Mouse (Mus musculus): ENCODE data around the gene Sptlc2. TPM values are rescaled to one million over a fixed set of nuclear protein-coding genes. Genes with fewer than 3 reads are reported as not detected.

Sptlc2 gene
- polyA plus RNA-seq (2012; rRNA removed) = 4.6 and 8.0 TPM in 2 replicates
- polyA plus RNA-seq (2014; fragmentation: Nextera tagmentation; extraction: Ambion mirVana) = 28.2 TPM in 2 replicates

DNA sequence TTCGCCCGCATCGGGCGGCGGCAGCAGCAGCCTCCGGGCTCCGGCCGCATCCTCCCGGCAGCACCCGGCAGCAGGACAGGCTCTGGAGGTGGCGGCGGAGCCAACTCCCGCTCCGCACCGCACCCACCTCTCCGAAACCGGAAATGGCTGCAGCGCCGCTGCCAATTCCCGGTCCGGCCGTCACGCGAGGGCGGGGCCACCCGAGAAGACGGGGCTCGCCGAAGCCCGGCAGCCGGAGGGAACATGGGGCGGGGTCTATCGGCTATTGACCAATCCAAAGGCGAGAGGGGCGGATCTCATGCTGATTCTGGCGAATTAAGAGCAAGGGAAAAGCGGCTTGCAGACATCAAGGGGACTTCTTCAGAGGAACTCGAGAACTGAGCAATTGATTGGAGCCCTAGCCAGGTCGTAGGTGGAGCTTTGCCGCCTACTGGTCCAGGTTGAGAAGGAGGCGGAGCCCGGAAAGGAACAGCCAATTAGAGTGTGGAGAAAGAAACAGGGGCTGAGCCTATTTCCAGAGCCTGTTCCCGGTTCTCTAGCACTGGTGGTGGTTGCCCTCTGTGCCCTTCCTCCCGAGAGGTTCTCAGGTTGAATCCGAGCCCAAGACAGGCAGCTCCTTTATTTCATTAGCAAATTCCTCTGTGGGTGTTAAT lies at the start of gene Sptlc2:
Gene Sptlc2 (minus strand): TSS at position 234 of the 653 bp plus-strand sequence.
- WGBS (ENCODE audit: insufficient replicate concordance) = under 1% methylated on average over 45 of the region's 45 CpGs

DNA sequence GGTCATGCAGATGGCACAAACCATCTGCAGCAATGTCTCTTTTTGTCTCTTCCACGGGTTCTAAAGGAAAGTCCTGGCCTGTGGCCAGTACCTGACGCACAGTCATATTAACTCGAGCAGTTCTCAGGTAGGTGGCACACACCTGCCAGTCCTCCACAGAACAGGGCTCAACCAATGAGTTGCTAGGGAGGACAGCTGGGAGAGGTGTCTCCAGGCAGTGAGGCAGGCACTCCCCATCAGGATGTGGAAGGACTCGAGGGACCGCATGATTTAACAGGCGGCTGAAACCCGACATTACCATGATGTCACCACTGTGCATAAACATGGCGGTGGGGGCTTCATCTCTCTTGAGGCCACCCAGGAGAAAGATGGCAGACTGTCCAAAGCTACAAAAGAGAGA lies 40.7 kb upstream of the Sptlc2 start:
- Histone ChIP-seq H3K36me3 (replicated peaks; ENCODE audit: control insufficient read depth, insufficient read depth, low read depth) (peaks cover 69% of the 10 kb centered on the region), H3K27ac (no peak overlapping the region), H3K4me2 (ENCODE audit: low read depth) (no peak overlapping the region), H3K9ac (replicated peaks) (no peak overlapping the region), H3K4me3 (ENCODE audit: insufficient read depth in 1 of 2, low read depth in 2 of 2, low read length in 2 of 2) (no peak overlapping the region), H3K27me3 (ENCODE audit: control insufficient read depth, insufficient read depth, low read length) (no peaks in the 10 kb centered on the region), H3K9me3 (ENCODE audit: control insufficient read depth, low read length) (no peaks in the 10 kb centered on the region), H3K4me1 (replicated peaks; ENCODE audit: control insufficient read depth in 2 of 2, insufficient read depth in 2 of 2, low read length in 1 of 2) (no peaks in the 10 kb centered on the region)
- TF ChIP-seq EP300 (IDR thresholded peaks at IDR 0.05; ENCODE audit: low read depth) (no peak), CTCF (IDR thresholded peaks at IDR 0.05; ENCODE audit: low read depth) (no peak)
- ATAC-seq (ENCODE audit: insufficient read depth) (no peak), DNase-seq (ENCODE audit: low read depth in 3 of 3, low spot score in 3 of 3) (no peak)
- WGBS (ENCODE audit: insufficient replicate concordance) = 81% methylated on average over 8 of the region's 8 CpGs

More for the DNA sequence above, at the start of gene Sptlc2:
- Histone ChIP-seq H3K36me3 (replicated peaks; ENCODE audit: control insufficient read depth, insufficient read depth, low read depth) (no peaks in the 10 kb centered on the region), H3K4me2 (ENCODE audit: low read depth) (peak within 1 kb of the TSS; percentile 84), H3K4me3 (ENCODE audit: insufficient read depth in 1 of 2, low read depth in 2 of 2, low read length in 2 of 2) (peak within 1 kb of the TSS; percentile 84 to 89), H3K9me3 (ENCODE audit: control insufficient read depth, low read length) (no peaks in the 10 kb centered on the region), H3K27ac (peak within 1 kb of the TSS; percentile 5; the same call in 1 of the 2 replicates), H3K4me1 (replicated peaks; ENCODE audit: control insufficient read depth in 2 of 2, insufficient read depth in 2 of 2, low read length in 1 of 2) (peaks cover 3 to 8% of the 10 kb centered on the region in 2 experiments; a peak in 3 of 4 replicates), H3K9ac (replicated peaks) (peak within 1 kb of the TSS; percentile 81), H3K27me3 (ENCODE audit: control insufficient read depth, insufficient read depth, low read length) (no peaks in the 10 kb centered on the region)
- TF ChIP-seq EP300 (IDR thresholded peaks at IDR 0.05; ENCODE audit: low read depth) (no peak), CTCF (IDR thresholded peaks at IDR 0.05; ENCODE audit: low read depth) (peak; percentile 25; the same call in 1 of the 2 replicates)
- ATAC-seq (ENCODE audit: insufficient read depth) (peak; percentile 97), DNase-seq (ENCODE audit: low read depth in 3 of 3, low spot score in 3 of 3) (peak; percentile 99)

DNA sequence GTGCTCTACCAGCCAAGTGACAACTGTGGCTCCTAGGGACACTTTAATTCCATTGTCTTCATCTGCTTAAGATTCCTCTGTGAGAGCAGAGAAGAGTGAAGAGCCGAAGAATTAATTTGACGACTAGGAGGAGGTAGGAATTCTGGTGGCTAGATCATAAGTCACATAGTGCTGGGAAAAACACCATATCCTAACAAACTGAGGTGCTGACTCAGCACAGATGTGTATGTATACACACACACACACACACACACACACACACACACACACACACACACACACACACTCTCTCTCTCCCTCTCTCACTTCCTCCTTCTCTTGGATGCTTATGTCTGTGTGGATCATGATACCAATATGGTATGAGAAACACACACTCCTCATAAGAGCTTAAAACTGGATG lies 40.1 kb upstream of the Sptlc2 start:
- no peak overlapping the region for H3K4me3 ChIP-seq (ENCODE audit: insufficient read depth in 1 of 2, low read depth in 2 of 2, low read length in 2 of 2)
- 89% methylated on average over 2 of the region's 2 CpGs for WGBS (ENCODE audit: insufficient replicate concordance)
- H3K9me3 ChIP-seq (ENCODE audit: control insufficient read depth, low read length) = no peaks in the 10 kb centered on the region
- H3K9ac ChIP-seq (replicated peaks) = no peak overlapping the region
- DNase-seq (ENCODE audit: low read depth in 3 of 3, low spot score in 3 of 3) (no peak), ATAC-seq (ENCODE audit: insufficient read depth) (no peak)
- no peaks in the 10 kb centered on the region for H3K4me1 ChIP-seq (replicated peaks; ENCODE audit: control insufficient read depth in 2 of 2, insufficient read depth in 2 of 2, low read length in 1 of 2)
- H3K4me2 ChIP-seq (ENCODE audit: low read depth) = no peak overlapping the region
- peaks cover 63% of the 10 kb centered on the region for H3K36me3 ChIP-seq (replicated peaks; ENCODE audit: control insufficient read depth, insufficient read depth, low read depth)
- H3K27me3 ChIP-seq (ENCODE audit: control insufficient read depth, insufficient read depth, low read length) = no peaks in the 10 kb centered on the region
- TF ChIP-seq CTCF (IDR thresholded peaks at IDR 0.05; ENCODE audit: low read depth) = no peak
- no peak overlapping the region for H3K27ac ChIP-seq

DNA sequence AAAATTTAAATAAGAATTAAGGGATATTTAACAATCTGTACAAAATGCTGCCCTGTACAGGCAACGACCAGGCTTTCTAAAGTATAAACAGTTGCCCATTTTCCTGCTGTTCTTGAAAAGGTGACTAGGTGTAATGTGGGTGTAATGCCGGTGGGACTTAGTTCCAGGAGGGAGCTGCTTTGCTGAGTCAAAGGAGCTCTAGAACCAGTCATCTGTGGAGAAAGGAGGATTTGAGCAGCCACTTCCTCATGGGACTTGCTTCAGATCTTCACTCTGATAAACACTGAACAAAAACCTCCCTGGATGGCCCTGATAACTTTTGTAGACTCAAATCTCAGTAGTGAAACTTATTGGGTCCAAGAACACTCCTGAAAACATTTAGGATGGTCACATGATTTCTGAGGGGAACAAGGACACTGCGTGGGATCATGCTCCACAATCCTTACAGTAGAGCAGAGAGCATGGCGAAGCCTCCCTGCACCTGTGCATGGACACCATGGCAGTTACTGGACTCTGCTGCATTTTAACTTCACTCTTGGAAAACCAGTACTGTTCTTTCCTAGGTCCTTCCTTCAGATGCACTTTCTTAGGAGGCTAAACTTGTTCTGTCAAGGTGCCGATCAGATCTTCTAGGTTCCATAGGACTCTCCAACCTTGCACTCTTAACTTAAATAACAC lies 38.3 kb upstream of the Sptlc2 start:
- no peaks in the 10 kb centered on the region for H3K27me3 ChIP-seq (ENCODE audit: control insufficient read depth, insufficient read depth, low read length)
- peaks cover 47% of the 10 kb centered on the region for H3K36me3 ChIP-seq (replicated peaks; ENCODE audit: control insufficient read depth, insufficient read depth, low read depth)
- whole genome bisulfite sequencing (ENCODE audit: insufficient replicate concordance) = 81% methylated on average over 5 of the region's 5 CpGs
- no peak overlapping the region for H3K27ac ChIP-seq
- no peak overlapping the region for H3K9ac ChIP-seq (replicated peaks)
- TF ChIP-seq EP300 (IDR thresholded peaks at IDR 0.05; ENCODE audit: low read depth) (no peak), CTCF (IDR thresholded peaks at IDR 0.05; ENCODE audit: low read depth) (no peak)
- DNase-seq (ENCODE audit: low read depth in 3 of 3, low spot score in 3 of 3) (no peak), ATAC-seq (ENCODE audit: insufficient read depth) (no peak)
- H3K4me2 ChIP-seq (ENCODE audit: low read depth) = no peak overlapping the region
- H3K4me1 ChIP-seq (replicated peaks; ENCODE audit: control insufficient read depth in 2 of 2, insufficient read depth in 2 of 2, low read length in 1 of 2) = no peaks in the 10 kb centered on the region
- H3K4me3 ChIP-seq (ENCODE audit: insufficient read depth in 1 of 2, low read depth in 2 of 2, low read length in 2 of 2) = no peak overlapping the region
- no peaks in the 10 kb centered on the region for H3K9me3 ChIP-seq (ENCODE audit: control insufficient read depth, low read length)

DNA sequence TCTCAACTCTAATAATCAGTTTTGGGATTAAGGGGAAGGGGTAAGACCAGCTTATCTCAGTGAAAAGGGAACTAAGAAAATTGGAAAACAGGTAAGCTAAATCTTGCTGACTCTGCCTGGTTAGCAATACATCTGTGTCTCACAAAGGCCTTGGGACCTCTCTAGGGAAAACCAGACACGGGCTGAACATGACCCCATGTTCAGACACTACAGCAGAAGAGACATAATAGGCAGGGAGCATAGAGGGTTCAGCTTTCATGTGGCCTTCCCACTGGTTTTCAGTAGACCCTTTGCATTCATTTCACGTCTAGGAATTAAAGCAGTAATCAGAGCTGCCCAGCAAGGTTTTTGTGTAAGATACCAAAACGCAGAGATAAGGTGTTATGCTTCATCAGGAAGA lies 36.4 kb upstream of the Sptlc2 start:
- 25% methylated on average over 3 of the region's 3 CpGs for WGBS (ENCODE audit: insufficient replicate concordance)
- H3K4me1 ChIP-seq (replicated peaks; ENCODE audit: control insufficient read depth in 2 of 2, insufficient read depth in 2 of 2, low read length in 1 of 2) = peaks cover 0 to 5% of the 10 kb centered on the region in 2 experiments; a peak in 2 of 4 replicates
- H3K4me3 ChIP-seq (ENCODE audit: insufficient read depth in 1 of 2, low read depth in 2 of 2, low read length in 2 of 2) = no peak overlapping the region
- ATAC-seq (ENCODE audit: insufficient read depth) (no peak), DNase-seq (ENCODE audit: low read depth in 3 of 3, low spot score in 3 of 3) (no peak)
- no peaks in the 10 kb centered on the region for H3K27me3 ChIP-seq (ENCODE audit: control insufficient read depth, insufficient read depth, low read length)
- no peaks in the 10 kb centered on the region for H3K9me3 ChIP-seq (ENCODE audit: control insufficient read depth, low read length)
- H3K4me2 ChIP-seq (ENCODE audit: low read depth) = no peak overlapping the region
- TF ChIP-seq CTCF (IDR thresholded peaks at IDR 0.05; ENCODE audit: low read depth) (no peak), EP300 (IDR thresholded peaks at IDR 0.05; ENCODE audit: low read depth) (no peak)
- peaks cover 27% of the 10 kb centered on the region for H3K36me3 ChIP-seq (replicated peaks; ENCODE audit: control insufficient read depth, insufficient read depth, low read depth)
- no peak overlapping the region for H3K9ac ChIP-seq (replicated peaks)
- no peak overlapping the region for H3K27ac ChIP-seq
